Mouse (Mus musculus) right cerebral cortex, adult 18-20 months (tissue): ENCODE measurements around the gene Mafk.
"Not testable (repeated sequence)": the region's sequence is repeated elsewhere in the genome, so short reads cannot be mapped to it uniquely, and the experiment has no call there.

Source experiments
- DNase-seq: peaks from one replicate; pipeline ENCODE4 v3.0.0; 2022; ENCODE audit warnings: mixed read lengths

Mafk gene

GRCm38 (mm10) chr5:139791227-139792158 lies at the start of gene Mafk:
Mafk (plus strand) TSS chr5:139791513.
- DNase-seq: peak; percentile 95

- DNase-seq: not testable (repeated sequence)
Observed at GRCm38 (mm10) chr5:139742640-139743039, 48.7 kb upstream of the Mafk start.

GRCm38 (mm10) chr5:139745771-139746170 lies 45.5 kb upstream of the Mafk start:
- no peak for DNase-seq

GRCm38 (mm10) chr5:139749413-139750125 lies 41.7 kb upstream of the Mafk start:
- no peak for DNase-seq

- no peak for DNase-seq
Observed at GRCm38 (mm10) chr5:139750535-139750934, 40.8 kb upstream of the Mafk start.

- DNase-seq: peak; percentile 56
Observed at GRCm38 (mm10) chr5:139754753-139755152, 36.6 kb upstream of the Mafk start.

GRCm38 (mm10) chr5:139756135-139756534 lies 35.2 kb upstream of the Mafk start:
- no peak for DNase-seq

GRCm38 (mm10) chr5:139756586-139756985 lies 34.7 kb upstream of the Mafk start:
- DNase-seq: no peak

GRCm38 (mm10) chr5:139758096-139758495 lies 33.2 kb upstream of the Mafk start:
- peak; percentile 86 for DNase-seq

GRCm38 (mm10) chr5:139764296-139764695 lies 27.0 kb upstream of the Mafk start:
- no peak for DNase-seq

GRCm38 (mm10) chr5:139768216-139768615 lies 23.1 kb upstream of the Mafk start:
- no peak for DNase-seq

- peak; percentile 96 for DNase-seq
Observed at GRCm38 (mm10) chr5:139775216-139775926, 15.9 kb upstream of the Mafk start, which contains the start of gene Ints1. Ints1 (minus strand) TSS chr5:139775674.

- DNase-seq: no peak
Observed at GRCm38 (mm10) chr5:139776966-139777365, 14.3 kb upstream of the Mafk start.

GRCm38 (mm10) chr5:139781406-139781805 lies 9.9 kb upstream of the Mafk start:
- no peak for DNase-seq

- DNase-seq: no peak
Observed at GRCm38 (mm10) chr5:139789466-139789865, 1.8 kb upstream of the Mafk start.

GRCm38 (mm10) chr5:139792159-139792775 lies 954 bp downstream of the Mafk start:
- DNase-seq: no peak

GRCm38 (mm10) chr5:139792966-139793337 lies 1.6 kb downstream of the Mafk start:
- DNase-seq: no peak

GRCm38 (mm10) chr5:139793338-139794089 lies 2.2 kb downstream of the Mafk start:
- DNase-seq: no peak

- DNase-seq: no peak
Observed at GRCm38 (mm10) chr5:139794137-139794536, 2.8 kb downstream of the Mafk start.

GRCm38 (mm10) chr5:139794938-139795337 lies 3.6 kb downstream of the Mafk start:
- no peak for DNase-seq

- DNase-seq: no peak
Observed at GRCm38 (mm10) chr5:139796001-139796620, 4.8 kb downstream of the Mafk start.
